Mouse (Mus musculus) frontal cortex, postnatal 25 days (tissue): ENCODE measurements at regions not wholly inside any gene's neighbourhood (a gene's known extent, or its start where the extent isn't known, plus 50 kb on each side); places are given as distances from the start of the nearest gene placed in this dataset.

Source experiments
- DNase-seq, 2 experiments: peaks; one replicate each; pipeline ENCODE4 v3.0.0; 2022; ENCODE audit warnings: low spot score in 2 of 2

DNA sequence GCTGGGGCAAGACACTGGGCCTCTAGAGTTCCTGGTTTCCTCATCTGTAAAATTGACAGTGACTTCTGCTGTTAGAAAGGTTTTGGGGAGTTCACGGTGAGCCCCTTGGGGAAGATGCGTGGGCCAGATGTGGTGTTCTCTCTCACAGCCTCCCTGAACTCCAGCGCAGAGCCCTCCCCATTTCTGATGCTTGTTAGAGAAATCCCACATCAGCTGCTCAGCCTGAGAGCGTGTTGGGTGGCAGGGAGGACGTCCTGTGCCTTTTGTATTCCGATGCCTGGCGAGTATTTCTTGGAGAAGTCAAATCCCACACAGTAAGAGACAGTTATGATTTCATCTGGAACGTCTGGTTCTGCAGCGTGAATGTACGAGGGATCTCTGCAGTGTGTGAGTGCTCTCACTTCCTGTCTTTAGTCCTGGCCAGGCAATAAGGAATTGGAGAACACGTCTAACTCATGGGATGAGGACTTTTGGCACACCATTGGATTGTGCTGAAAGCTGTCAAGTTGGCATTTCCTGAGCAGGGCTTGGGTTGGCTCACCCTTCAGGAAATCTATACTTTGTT is 110.8 kb upstream of the Prickle1 start:
- DNase-seq = no peak

DNA sequence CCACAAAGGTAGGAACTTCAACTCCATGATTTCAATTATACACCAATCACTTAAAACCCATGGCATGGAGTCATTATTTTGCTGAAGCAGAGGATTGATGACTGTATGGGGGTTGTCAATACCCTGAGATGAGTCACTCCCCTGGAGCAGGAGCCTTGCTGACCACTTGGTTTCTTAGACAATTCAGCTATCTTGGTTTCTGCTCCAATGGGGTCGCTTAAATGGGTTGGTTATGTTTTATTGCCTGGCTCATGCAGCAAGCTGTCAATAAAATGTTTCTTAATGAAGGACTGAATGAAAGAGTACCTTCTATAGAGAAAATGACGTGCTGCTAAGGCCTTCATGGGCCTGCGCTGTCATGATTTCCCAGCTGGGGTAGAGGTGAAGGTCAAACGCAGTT is 110.0 kb upstream of the Prickle1 start:
- DNase-seq = no peak

- DNase-seq = no peak
Observed at GRCm38 (mm10) chr15:93705109-93705508, 109.4 kb upstream of the Prickle1 start.

DNA sequence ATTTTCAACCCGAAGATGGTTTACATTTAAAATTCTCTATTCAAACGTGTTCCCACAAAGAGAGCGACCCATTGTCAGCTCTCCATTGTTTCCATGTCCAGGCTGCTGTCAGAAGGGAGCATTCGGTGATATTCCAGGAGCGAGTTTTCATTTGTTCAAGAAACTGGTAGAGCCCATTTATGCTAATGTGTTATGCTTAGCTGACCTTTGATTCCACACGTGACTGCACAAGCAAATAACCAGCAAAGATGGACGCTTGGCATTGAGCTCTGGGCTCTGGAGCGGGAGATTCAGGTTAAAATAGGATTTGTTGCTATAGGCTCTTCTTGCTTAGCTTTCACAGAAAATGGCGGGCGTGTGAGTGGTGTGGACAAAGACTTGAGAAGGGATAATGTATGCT is 105.3 kb upstream of the Prickle1 start:
- DNase-seq = no peak

- no peak for DNase-seq
Observed at GRCm38 (mm10) chr15:93699971-93700370, 104.3 kb upstream of the Prickle1 start.

DNA sequence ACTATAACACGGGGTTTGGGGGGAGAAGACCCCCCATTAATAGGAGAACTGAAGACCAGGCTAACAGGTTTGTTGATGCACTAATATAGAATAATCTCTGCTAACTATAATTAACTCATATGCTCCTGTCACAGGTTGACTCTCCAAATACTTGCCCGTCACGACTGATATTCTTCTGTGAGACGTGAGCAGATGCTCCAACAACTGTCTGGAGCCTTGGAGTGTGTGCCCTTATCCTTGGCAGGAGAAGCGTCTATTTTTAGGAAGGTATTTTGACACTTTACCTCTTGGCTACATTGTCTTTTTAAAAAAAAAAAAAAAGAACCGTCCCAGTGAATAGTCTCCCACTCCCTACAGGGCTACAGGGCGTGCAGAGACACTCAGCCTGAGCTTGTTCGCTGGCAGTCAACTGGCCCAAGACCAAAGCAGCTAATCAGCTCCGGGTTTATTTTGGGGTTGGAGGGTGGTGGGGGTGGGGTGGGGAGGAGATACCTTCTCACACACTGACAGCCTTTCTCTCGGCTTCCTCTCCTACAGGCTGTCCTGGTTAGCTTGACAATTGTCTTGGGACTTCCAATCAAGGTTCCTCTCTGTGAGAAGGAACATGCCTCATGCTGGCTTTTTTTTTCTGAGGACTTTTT is 102.6 kb upstream of the Prickle1 start:
- no peak for DNase-seq

DNA sequence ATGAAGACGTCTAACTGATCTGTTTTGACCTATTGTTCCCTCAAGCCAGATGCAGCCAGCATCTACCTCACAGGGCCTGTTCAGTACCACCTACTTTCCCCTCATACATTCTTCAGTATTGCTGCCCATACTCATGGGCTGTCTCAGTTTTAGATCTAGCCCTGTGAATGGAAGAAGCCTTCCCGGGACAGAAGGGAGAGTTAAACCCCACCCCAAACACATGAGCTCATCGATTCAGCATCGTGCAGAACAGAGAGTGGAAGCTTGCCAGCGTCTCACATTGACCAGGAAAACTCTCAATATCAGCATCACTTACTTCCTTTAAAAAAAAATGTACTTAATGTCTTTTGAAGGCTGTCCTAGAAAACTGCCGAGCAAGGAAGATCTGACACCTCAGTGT is 95.0 kb upstream of the Prickle1 start:
- no peak for DNase-seq

- DNase-seq = peak; percentile 37 to 48
Observed at GRCm38 (mm10) chr15:93690011-93690410, 94.3 kb upstream of the Prickle1 start.

DNA sequence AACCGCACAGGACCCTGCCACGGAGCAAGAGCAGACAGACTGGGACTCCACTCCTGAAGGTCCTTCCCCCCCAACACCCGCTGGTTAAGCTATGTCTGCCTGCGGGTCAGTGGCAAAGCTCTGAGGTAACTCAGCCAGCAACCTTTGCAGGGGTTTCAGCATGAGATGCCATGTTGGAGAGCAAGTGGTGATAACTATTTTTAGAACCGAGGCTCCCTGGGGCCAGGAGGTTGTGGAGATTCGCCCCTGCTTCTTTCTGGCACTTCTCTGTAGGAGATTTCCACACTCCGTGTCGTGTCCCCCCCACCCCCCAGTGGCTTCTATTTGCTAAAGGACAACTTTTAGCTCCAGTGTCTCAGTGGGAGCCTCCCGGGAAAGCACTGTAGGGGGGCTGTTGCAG is 90.7 kb upstream of the Prickle1 start:
- DNase-seq = no peak

GRCm38 (mm10) chr15:93681602-93682001 is 85.9 kb upstream of the Prickle1 start:
- DNase-seq = no peak

GRCm38 (mm10) chr15:93675624-93676023 is 79.9 kb upstream of the Prickle1 start:
- DNase-seq = no peak

DNA sequence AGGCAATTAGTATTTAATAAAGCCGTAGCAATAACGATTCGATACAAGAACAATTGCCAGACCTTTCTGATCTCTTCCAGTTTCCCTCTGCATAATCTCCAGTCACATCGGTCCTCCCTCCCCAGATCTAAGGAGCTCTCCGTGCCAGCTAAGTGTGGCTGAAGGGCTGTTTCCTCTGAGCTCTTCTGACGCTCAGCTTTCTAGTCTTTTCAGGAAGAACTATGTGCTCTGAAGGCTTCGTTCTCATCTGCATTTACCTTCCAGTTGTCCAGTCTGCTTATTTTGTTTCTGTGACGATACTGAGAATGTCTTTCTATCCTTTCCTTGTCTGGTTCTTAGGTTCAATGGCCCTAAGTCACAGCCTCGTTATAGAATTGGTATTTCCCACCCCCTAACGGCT is 78.3 kb upstream of the Prickle1 start:
- no peak for DNase-seq

GRCm38 (mm10) chr15:93663876-93664275 is 68.2 kb upstream of the Prickle1 start:
- DNase-seq = no peak

GRCm38 (mm10) chr15:93662601-93663000 is 66.9 kb upstream of the Prickle1 start:
- DNase-seq = no peak

GRCm38 (mm10) chr15:93661801-93662200 is 66.1 kb upstream of the Prickle1 start:
- DNase-seq = no peak

- DNase-seq = no peak
Observed at GRCm38 (mm10) chr15:93660952-93661648, 65.4 kb upstream of the Prickle1 start.

GRCm38 (mm10) chr15:93657171-93657570 is 61.5 kb upstream of the Prickle1 start:
- DNase-seq = no peak

DNA sequence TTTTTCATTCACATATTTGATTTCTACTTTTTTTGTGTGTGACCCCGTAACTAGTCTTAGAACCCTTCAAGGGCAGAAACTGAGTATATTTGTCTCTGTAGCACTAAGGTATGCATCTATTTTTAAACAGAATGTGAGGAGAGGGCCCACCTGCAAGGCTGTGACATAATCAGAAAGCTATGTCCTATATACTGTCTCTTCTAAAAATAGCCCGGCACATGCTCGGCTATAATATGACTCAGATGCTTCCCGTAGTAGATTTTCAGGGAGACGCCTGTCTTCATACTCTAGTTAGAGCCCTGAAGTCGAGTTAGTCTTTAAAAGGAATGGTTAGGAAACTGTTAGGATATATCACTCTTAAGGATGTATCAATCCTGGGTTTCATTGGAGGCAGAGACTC is 61.0 kb upstream of the Prickle1 start:
- DNase-seq = no peak

GRCm38 (mm10) chr15:93655743-93656142 is 60.1 kb upstream of the Prickle1 start:
- DNase-seq = no peak

DNA sequence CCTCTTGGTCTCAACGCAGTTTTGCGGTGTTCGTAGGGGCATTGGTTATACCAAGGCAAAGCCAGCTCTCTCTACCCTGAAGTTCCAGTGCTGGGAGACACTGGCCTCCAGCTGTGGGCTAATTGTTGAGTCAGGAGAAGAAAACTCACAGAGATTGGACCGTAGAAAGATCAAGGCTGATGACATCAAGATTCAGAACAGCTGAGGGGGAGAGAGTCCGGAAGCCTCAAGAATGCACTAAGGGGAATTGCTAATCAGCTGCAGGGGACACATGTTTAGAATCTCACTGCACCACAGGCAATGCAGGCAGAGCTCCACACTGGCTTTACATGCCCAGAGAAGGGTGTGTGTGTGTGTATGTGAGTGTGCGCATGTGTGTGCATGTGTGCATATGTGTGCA is 59.6 kb upstream of the Prickle1 start:
- DNase-seq = no peak

GRCm38 (mm10) chr15:93653378-93653777 is 57.7 kb upstream of the Prickle1 start:
- DNase-seq = no peak

- DNase-seq = no peak
Observed at GRCm38 (mm10) chr15:93650981-93651757, 55.5 kb upstream of the Prickle1 start.
